Mouse (Mus musculus): ENCODE measurements around the gene Echdc3.

Echdc3 gene

GRCm38 (mm10) chr2:6212724-6213511 lies at the start of gene Echdc3:
Gene Echdc3 (minus strand): TSS chr2:6213033.
- peak; percentile 23 to 45 for DNase-seq (ENCODE audit: low spot score in 2 of 2)

DNA sequence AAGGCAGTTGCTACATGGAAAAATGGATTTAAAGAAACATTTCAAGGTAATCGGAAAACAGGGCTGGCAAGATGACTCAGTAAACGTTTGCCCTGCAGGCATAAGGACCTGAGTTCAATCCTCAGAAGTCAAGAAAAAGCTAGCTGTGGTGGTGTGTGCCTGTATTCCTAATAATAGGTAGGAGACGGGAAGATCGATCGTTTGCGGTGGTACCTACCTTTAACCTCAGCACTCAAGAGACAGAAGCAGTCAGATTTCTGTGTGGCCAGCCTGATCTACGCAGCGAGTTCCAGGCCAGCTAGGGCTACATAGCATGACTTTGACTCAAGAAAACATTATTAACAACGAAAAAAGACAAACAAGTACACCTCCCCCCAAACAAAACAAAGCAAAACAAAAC lies 48.9 kb upstream of the Echdc3 start:
- DNase-seq (ENCODE audit: low spot score in 2 of 2) = no peak

DNA sequence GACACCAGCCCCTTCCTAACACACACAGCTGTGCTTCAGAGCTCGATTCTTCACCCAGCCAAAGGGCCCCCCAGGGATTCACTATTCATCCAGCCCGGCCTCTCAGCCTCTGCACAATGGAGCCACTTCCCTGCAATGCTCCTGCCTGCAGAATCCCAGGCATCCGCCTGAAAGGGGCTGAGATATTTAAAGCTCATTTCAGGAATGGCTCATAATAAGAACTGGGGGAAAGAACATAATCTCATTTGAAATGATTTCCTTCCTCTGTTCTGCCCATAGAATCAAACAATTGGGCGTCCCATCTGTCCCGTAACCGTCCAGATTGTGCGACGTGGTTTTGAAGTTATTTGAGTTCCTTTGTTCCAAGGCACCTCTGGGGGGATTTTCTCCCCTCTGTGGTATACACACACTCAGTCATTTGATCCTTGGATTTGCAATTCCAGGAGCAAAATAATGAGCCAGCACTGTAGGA lies 48.4 kb upstream of the Echdc3 start:
- DNase-seq (ENCODE audit: low spot score in 2 of 2) = no peak

DNA sequence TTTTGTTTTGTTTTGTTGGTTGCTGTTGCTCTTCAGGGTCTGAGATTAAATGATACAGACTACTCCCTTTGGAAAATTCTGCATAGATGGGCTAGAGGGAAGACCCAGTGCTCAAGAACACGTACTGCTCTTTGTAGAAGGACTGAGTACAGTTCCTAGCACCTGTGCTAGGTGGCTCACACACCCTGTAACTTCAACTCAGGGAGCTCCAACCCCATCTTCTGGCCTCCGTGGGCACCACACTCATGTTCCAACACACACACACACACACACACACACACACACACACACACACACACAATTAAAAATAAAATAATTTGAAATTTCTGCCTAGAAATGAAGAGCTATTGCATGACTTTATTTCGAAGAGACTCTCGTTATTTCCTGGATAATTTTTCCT lies 47.8 kb upstream of the Echdc3 start:
- DNase-seq (ENCODE audit: low spot score in 2 of 2) = no peak

DNA sequence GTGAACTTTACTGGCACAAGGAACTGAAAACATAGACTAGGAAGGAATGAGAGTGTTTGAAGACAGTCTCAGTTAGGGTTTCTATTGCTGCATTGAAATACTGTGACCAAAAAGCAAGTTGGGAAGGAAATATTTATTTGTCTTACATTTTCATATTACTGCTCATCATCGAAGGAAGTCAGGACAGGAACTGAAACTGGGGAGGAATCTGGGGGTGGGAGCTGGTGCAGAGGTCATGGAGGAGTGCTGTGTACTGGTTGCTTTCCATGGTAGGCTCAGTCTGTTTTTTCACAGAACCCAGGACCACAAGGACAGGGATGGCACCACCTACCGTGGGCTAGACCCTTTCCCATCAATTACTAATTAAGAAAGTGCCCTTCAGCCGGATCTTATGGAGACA lies 46.3 kb upstream of the Echdc3 start:
- no peak for DNase-seq (ENCODE audit: low spot score in 2 of 2)

DNA sequence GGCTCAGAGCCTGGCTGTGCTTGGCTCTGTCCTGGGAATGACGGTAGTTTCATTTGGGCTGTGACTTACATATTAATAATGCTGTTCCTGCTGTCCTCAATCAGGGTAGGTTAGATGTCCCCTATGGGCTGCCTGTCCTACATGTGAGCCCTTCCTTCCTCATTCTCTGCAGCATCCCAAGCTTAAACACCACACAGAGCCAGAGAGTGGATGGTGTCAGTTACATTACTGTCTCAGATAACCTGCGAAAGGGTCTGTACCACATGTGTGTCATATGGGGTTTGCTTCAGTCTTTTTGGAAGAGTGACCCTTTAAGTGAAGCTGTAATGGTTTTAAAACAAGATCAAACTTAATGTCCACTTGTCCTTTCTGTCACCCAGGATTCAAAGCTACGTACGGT lies 45.2 kb upstream of the Echdc3 start:
- DNase-seq (ENCODE audit: low spot score in 2 of 2) = no peak

DNA sequence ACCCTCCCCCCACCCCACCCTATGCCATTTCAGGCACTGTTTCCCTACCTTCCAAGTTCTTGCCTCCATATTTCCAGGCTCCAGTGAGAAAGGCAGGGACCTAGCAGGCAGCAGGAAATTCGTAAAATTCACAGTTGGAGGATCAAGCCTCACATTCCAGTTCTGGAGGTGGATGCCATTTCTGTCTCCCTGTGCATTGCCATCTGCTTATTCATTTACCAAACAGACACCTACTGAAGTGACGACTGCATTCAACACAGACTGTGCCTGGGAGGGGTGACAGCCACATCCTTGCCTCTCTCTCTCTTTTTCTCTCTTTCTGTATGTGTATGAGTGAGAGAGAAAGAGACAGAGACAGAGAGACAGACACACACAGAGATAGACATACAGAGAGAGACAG lies 44.3 kb upstream of the Echdc3 start:
- no peak for DNase-seq (ENCODE audit: low spot score in 2 of 2)

GRCm38 (mm10) chr2:6255989-6256841 lies 43.4 kb upstream of the Echdc3 start:
- peak; percentile 25 to 56 for DNase-seq (ENCODE audit: low spot score in 2 of 2)

DNA sequence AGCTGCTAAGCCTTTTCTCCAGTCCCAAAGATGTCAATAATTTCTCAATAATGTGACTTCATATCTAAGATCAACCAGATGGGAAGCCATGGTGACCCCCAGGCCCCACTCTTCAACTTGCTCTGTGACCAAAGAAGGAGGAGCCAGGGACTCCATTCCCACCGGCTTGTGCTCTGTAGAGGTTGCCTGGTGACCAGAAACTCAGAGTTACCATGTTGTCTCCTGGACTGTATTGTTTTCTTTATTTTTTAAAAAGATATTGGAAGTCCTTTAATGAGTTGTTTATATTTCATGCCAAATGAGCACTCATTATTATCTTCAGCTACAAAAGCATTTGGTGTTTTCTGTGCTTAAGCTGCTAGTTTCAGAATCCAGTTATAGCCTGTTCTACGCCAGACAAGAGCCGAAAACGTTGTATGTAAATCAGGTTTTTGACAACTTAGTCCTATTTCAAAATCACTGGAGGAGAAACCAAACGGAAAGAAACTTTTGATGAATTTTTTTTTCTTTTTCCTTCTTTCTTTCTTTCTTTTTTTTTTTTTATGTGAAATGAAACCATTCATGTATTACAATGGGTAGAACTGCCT lies 42.7 kb upstream of the Echdc3 start:
- DNase-seq (ENCODE audit: low spot score in 2 of 2) = no peak

GRCm38 (mm10) chr2:6252491-6252890 lies 39.7 kb upstream of the Echdc3 start:
- DNase-seq (ENCODE audit: low spot score in 2 of 2) = no peak

- DNase-seq (ENCODE audit: low spot score in 2 of 2) = no peak
These were observed 38.3 kb upstream of the Echdc3 start for GRCm38 (mm10) chr2:6251076-6251496.

GRCm38 (mm10) chr2:6241446-6241845 lies 28.6 kb upstream of the Echdc3 start:
- no peak for DNase-seq (ENCODE audit: low spot score in 2 of 2)

DNA sequence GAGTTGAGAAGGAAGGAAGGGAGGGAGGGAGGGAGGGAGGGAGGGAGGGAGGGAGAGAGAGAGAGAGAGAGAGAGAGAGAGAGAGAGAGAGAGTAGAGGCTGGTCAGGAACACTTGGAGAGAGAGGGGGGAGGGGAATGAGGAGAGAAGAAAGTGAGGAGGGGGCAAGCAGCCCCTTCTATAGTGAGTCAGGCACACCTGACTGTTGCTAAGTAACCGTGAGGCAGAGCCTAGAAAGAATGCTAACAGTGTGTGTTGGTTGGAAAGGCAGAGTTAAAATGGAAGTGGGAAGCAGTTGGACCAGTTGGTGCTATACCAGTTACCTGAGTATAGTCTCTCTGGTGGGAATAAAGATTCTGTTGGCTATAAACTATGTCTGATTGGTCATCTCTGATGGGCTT lies 27.2 kb upstream of the Echdc3 start:
- DNase-seq (ENCODE audit: low spot score in 2 of 2) = no peak

- DNase-seq (ENCODE audit: low spot score in 2 of 2) = no peak
These were observed 26.5 kb upstream of the Echdc3 start for GRCm38 (mm10) chr2:6239333-6239732.

GRCm38 (mm10) chr2:6238679-6239078 lies 25.8 kb upstream of the Echdc3 start:
- no peak for DNase-seq (ENCODE audit: low spot score in 2 of 2)

DNA sequence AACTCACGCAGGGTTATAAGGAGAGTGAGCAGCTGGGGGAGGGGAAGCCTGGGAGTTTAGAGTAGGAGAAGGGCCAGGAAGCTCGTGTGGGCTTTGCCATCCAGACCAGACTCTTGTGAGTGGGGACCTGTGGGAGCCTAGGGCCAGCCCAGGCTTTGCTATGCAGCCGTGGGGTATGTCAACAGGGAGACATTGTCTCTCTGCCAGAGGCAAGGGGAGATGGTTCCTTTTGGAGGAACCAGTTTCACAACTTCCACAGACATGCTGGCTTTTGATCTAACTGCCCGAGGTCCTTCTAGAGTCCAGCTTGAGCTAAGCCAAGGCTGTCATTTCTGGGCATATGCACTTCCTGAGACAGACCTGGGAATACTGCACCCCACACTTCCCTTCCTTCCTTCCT lies 25.4 kb upstream of the Echdc3 start:
- no peak for DNase-seq (ENCODE audit: low spot score in 2 of 2)

DNA sequence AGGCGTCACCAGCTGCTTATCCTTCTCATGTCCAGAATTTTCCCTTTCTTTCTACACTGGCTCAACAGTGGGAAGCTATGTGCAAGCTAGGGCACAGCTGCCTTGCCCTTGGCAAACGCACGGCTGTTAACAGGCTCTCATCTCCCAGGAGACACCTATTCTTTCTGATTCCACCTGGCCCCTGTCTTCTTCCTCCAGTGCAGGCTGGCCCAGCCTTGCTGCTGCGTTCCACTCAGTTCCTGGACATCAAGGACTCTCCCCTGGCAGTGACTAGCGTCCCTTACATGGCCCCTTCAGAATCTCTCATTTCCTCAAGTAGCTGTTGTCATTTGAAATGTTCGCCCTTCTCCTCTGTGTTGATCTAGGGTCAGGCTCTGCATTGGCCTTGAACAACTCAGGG lies 20.5 kb upstream of the Echdc3 start:
- DNase-seq (ENCODE audit: low spot score in 2 of 2) = no peak

DNA sequence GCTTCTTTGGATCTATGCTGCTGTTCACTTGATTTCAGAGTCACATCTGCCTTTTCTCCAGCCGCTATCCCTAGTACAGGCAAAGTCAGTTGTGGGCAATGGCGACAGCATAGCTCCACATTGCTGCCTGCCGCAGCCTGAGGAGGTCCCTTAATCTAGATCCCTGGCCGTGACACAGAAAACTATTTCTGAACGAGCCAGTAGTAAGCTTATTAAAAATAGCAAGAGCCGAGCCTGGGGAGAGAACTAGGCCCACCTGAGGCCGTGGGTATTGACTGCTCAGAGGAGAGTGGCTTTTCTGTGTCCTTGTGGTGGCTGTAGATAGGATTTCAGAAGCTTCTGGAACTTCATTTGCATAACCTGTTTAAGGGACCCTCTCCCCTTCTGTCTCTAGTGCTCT lies 19.9 kb upstream of the Echdc3 start:
- no peak for DNase-seq (ENCODE audit: low spot score in 2 of 2)

DNA sequence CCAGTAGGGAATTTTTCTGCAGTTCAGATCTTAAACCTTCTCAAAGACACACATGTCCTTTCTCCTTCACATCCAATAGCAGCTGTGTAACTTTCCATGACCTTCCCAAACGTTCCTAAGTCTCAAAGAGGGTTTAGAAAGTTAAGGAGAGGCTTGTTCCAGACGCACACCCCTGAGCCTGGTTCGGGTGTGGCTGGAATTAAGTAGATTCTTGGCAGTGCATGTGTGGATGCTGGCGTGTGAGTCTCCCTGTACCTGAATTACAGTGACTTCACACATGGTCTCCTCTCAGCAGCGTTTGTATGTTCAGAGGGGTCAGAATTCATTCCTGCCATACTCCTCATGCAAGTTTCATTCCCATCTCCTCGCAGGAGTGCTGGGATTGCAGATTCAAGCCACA lies 18.0 kb upstream of the Echdc3 start:
- DNase-seq (ENCODE audit: low spot score in 2 of 2) = no peak

GRCm38 (mm10) chr2:6229597-6230290 lies 16.9 kb upstream of the Echdc3 start:
- no peak for DNase-seq (ENCODE audit: low spot score in 2 of 2)

GRCm38 (mm10) chr2:6227059-6227445 lies 14.2 kb upstream of the Echdc3 start:
- DNase-seq (ENCODE audit: low spot score in 2 of 2) = no peak
